ENCODE assay signal across 21 mouse cellular contexts in genomic region chr15:90658053-90658452, GRCm38 (mm10). TPM values are rescaled to one million over a fixed set of nuclear protein-coding genes. Genes with fewer than 3 reads are reported as not detected.
"Had no signal": no experiment of that assay in that cellular context is flagged by ENCODE, and none has a peak within 500 bp of the region (broad histone marks: within the 10 kb centered on the region; RNA-seq: fewer than 3 reads in every experiment).

No protein-coding gene starts in this region.

- ATAC-seq: liver, postnatal 0 days; lung, postnatal 0 days; midbrain, embryonic 16.5 days had no signal

- H3K9me3 ChIP-seq: liver, embryonic 15.5 days; lung, embryonic 15.5 days; midbrain, embryonic 10.5 days; midbrain, embryonic 12.5 days; neural tube, embryonic 13.5 days; stomach, embryonic 15.5 days had no signal

- H3K4me2 ChIP-seq: liver, embryonic 15.5 days; lung, embryonic 15.5 days; midbrain, embryonic 12.5 days; neural tube, embryonic 13.5 days; stomach, embryonic 15.5 days had no signal

- H3K4me3 ChIP-seq: liver, embryonic 15.5 days; lung, embryonic 15.5 days; midbrain, embryonic 10.5 days; midbrain, embryonic 12.5 days; myocyte; neural tube, embryonic 13.5 days; stomach, embryonic 15.5 days had no signal

- H3K27ac ChIP-seq: liver, embryonic 15.5 days; lung, embryonic 15.5 days; macrophage; midbrain, embryonic 10.5 days; midbrain, embryonic 12.5 days; neural tube, embryonic 13.5 days; stomach, embryonic 15.5 days had no signal

- H3K36me3 ChIP-seq: liver, embryonic 15.5 days; lung, embryonic 15.5 days; midbrain, embryonic 10.5 days; midbrain, embryonic 12.5 days; neural tube, embryonic 13.5 days; stomach, embryonic 15.5 days had no signal

- H3K9ac ChIP-seq: liver, embryonic 15.5 days; liver, postnatal 0 days; lung, embryonic 15.5 days; midbrain, embryonic 12.5 days; neural tube, embryonic 13.5 days; stomach, embryonic 15.5 days had no signal

- H3K4me1 ChIP-seq: liver, embryonic 15.5 days; lung, embryonic 15.5 days; midbrain, embryonic 10.5 days; midbrain, embryonic 12.5 days; neural tube, embryonic 13.5 days; stomach, embryonic 15.5 days had no signal

- H3K27me3 ChIP-seq: liver, embryonic 15.5 days; lung, embryonic 15.5 days; midbrain, embryonic 12.5 days; neural tube, embryonic 13.5 days; stomach, embryonic 15.5 days had no signal

- DNase-seq: liver, postnatal 0 days; lung, adult 2 months; lung, postnatal 14 days; lung, postnatal 36 days; midbrain, embryonic 14.5 days; right cerebral cortex, postnatal 14 days; thymus, adult 18-20 months; thymus, postnatal 14 days; thymus, postnatal 36 days had no signal

RNA-seq across cellular contexts. Expression of gene Cpne8, which starts 21.2 kb away (rescaled TPM):
- total RNA-seq: megakaryocyte-erythroid progenitor cell, adult 5-6 weeks; neutrophil, adult 5-6 weeks had no signal
